Mouse (Mus musculus) liver, adult 2 months (tissue): ENCODE measurements at regions not wholly inside any gene's neighbourhood (a gene's known extent, or its start where the extent isn't known, plus 50 kb on each side); places are given as distances from the start of the nearest gene placed in this dataset.

Source experiments
- CTCF ChIP-seq: fragments of 200-500 bp; IDR thresholded peaks from 2 replicates; pipeline ENCODE4 v1.5.1; 2011; ENCODE audit warnings: low read depth, low read length, control low read depth
- POLR2A ChIP-seq: fragments of 200-500 bp; IDR thresholded peaks from 2 replicates; pipeline ENCODE4 v1.6.1; 2011; ENCODE audit warnings: low read length, control low read depth; ENCODE audit not compliant: insufficient read depth; ENCODE audit errors: extremely low read depth

DNA sequence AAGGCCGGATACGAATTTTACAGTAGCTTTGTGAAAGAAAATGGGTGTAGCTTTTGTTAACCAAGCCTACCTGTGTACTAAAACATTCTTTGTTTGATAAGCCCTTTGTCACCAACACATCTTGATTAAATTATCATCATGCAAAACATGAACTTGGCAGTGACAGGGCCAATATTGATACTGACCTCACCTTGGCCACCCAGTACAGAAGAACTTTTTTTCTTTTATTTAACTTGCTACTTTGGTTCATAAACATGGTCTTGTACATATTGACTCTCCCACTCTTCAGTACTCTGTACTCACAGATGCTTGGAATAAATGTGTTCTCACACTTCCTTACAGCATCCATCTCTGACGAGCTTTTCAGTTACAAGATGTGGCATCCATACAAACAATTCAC, 570.0 kb upstream of the Klf4 start:
- TF ChIP-seq POLR2A: no peak
- TF ChIP-seq CTCF: no peak
